Mouse (Mus musculus) ES-E14 (cell line): ENCODE results near the gene Nos1ap. TPM values are rescaled to one million over a fixed set of nuclear protein-coding genes. Genes with fewer than 3 reads are reported as not detected.

Experiments
- DNase-seq: peaks from one replicate; pipeline ENCODE4 v3.0.0-alpha.2; 2013; ENCODE audit warnings: low read depth, low spot score
- H3K27ac ChIP-seq: 2 replicates; pipeline ENCODE4 v1.5.1; 2012; ENCODE audit warnings: low read depth, mild to moderate bottlenecking, low read length, moderate library complexity, mixed read lengths; ENCODE audit not compliant: poor library complexity, insufficient read depth, severe bottlenecking
- H3K36me3 ChIP-seq: 2 replicates; pipeline ENCODE4 v1.6.1; 2012; ENCODE audit warnings: mild to moderate bottlenecking, low read length, moderate library complexity, mixed read lengths; ENCODE audit not compliant: control insufficient read depth, poor library complexity, insufficient read depth, severe bottlenecking
- H3K4me1 ChIP-seq, 2 experiments: fragments of 150-350 bp in 1 of 2; sonication (generic) in 1 of 2; 2 replicates each; pipeline ENCODE4 v1.6.1; 2012; ENCODE audit warnings: low read length in 2 of 2, mild to moderate bottlenecking in 1 of 2, mixed read lengths in 1 of 2; ENCODE audit not compliant: control insufficient read depth in 2 of 2, insufficient read depth in 2 of 2, poor library complexity in 1 of 2
- H3K4me3 ChIP-seq, 2 experiments: fragments of 150-350 bp in 1 of 2; sonication (generic) in 1 of 2; 2 replicates each; pipeline ENCODE4 v1.5.1; 2012; ENCODE audit warnings: low read length in 2 of 2, low read depth in 1 of 2, mild to moderate bottlenecking in 1 of 2, mixed read lengths in 1 of 2; ENCODE audit not compliant: insufficient read depth in 1 of 2, poor library complexity in 1 of 2, severe bottlenecking in 1 of 2
- H3K9ac ChIP-seq: 2 replicates; pipeline ENCODE4 v1.6.1; 2012; ENCODE audit warnings: low read depth, mild to moderate bottlenecking, low read length, mixed read lengths; ENCODE audit not compliant: poor library complexity, insufficient read depth, severe bottlenecking
- H3K9me3 ChIP-seq: fragments of 150-350 bp; sonication (generic); 2 replicates; pipeline ENCODE4 v1.6.1; 2012; ENCODE audit warnings: low read depth, mild to moderate bottlenecking, low read length; ENCODE audit not compliant: control insufficient read depth, insufficient read depth
- CHD2 ChIP-seq: IDR thresholded peaks from 2 replicates; pipeline ENCODE4 v1.6.1; 2014; ENCODE audit warnings: mild to moderate bottlenecking, low read depth, low read length, inconsistent platforms
- HCFC1 ChIP-seq: IDR thresholded peaks from 2 replicates; pipeline ENCODE4 v1.6.1; 2012; ENCODE audit warnings: low read length, inconsistent platforms, borderline replicate concordance; ENCODE audit not compliant: insufficient read depth
- MAFK ChIP-seq: IDR thresholded peaks from 2 replicates; pipeline ENCODE4 v1.6.1; 2014; ENCODE audit warnings: mild to moderate bottlenecking, low read depth, low read length, inconsistent platforms; ENCODE audit not compliant: insufficient read depth
- ZC3H11A ChIP-seq: IDR thresholded peaks from 2 replicates; pipeline ENCODE4 v1.6.1; 2012; ENCODE audit warnings: low read depth, mild to moderate bottlenecking, inconsistent platforms, low read length, borderline replicate concordance
- ZNF384 ChIP-seq: IDR thresholded peaks from 2 replicates; pipeline ENCODE4 v1.6.1; 2012; ENCODE audit warnings: low read depth, low read length, inconsistent platforms
- in situ Hi-C, 2 experiments: fragments of 600-800 bp; cut with MboI; formaldehyde crosslinking; loops; one replicate each; pipeline ENCODE4 v1.15.1; 2025; ENCODE audit warnings: low sequenced_read_pairs in 2 of 2, inconsistent platforms in 1 of 2; ENCODE audit not compliant: unreplicated experiment in 2 of 2
- total RNA-seq: library from RNA; depleted of rRNA; stranded (reverse); fragments of 300-350 nt; gene quantifications from 2 replicates; pipeline ENCODE4 v1.2.3, GENCODE M21; 2012

The Nos1ap gene
- total RNA-seq, 1 experiment: 0.49 TPM

GRCm38 (mm10) chr1:170631571-170631970 lies 41.9 kb upstream of the Nos1ap start:
- Histone ChIP-seq H3K36me3 (no peaks in the 10 kb centered on the region), H3K9ac (no peak overlapping the region), H3K27ac (no peak overlapping the region), H3K4me1 (0 out of 4 replicates have a peak, but pooled peaks cover 0 to 2% of the 10 kb centered on the region in 2 experiments), H3K9me3 (no peaks in the 10 kb centered on the region), H3K4me3 (no peak overlapping the region)
- no peak for DNase-seq
- no peak for TF ChIP-seq CHD2
- no peak for TF ChIP-seq ZC3H11A
- TF ChIP-seq MAFK: no peak
- no peak for TF ChIP-seq ZNF384
- in situ Hi-C loops: no loop called here

GRCm38 (mm10) chr1:170630489-170630888 lies 40.8 kb upstream of the Nos1ap start:
- Histone ChIP-seq H3K36me3 (no peaks in the 10 kb centered on the region), H3K27ac (no peak overlapping the region), H3K4me1 (0 out of 4 replicates have a peak, but pooled peaks cover 0 to 2% of the 10 kb centered on the region in 2 experiments), H3K9me3 (no peaks in the 10 kb centered on the region), H3K4me3 (no peak overlapping the region), H3K9ac (no peak overlapping the region)
- in situ Hi-C loops: no loop called here
- no peak for DNase-seq
- TF ChIP-seq MAFK (peak; percentile 66; the same call in 1 of the 2 replicates), CHD2 (no peak)

GRCm38 (mm10) chr1:170623432-170623831 lies 33.8 kb upstream of the Nos1ap start:
- no peak for DNase-seq
- in situ Hi-C loops: loop anchor here (25.0 kb wide), 3 partner anchors 336 to 686 kb away; partner anchors contain the start of genes Uhmk1 (in 2 of the 2), Ccdc190 (in 1 of the 2) and Sh2d1b1 (in 1 of the 2)
- no peak for TF ChIP-seq CHD2
- TF ChIP-seq ZNF384: no peak
- TF ChIP-seq ZC3H11A: no peak
- TF ChIP-seq HCFC1: no peak
- TF ChIP-seq MAFK: no peak

GRCm38 (mm10) chr1:170622934-170623333 lies 33.3 kb upstream of the Nos1ap start:
- H3K4me1 ChIP-seq: no peaks in the 10 kb centered on the region
- no peaks in the 10 kb centered on the region for H3K9me3 ChIP-seq
- no peak overlapping the region for H3K9ac ChIP-seq
- DNase-seq: no peak
- TF ChIP-seq ZNF384: no peak
- no peak for TF ChIP-seq HCFC1
- TF ChIP-seq CHD2: no peak
- TF ChIP-seq MAFK: no peak
- no peak overlapping the region for H3K27ac ChIP-seq
- no peaks in the 10 kb centered on the region for H3K36me3 ChIP-seq
- H3K4me3 ChIP-seq: no peak overlapping the region
- in situ Hi-C loops: loop anchor here (25.0 kb wide), 3 partner anchors 336 to 686 kb away; partner anchors contain the start of genes Uhmk1 (in 2 of the 2), Ccdc190 (in 1 of the 2) and Sh2d1b1 (in 1 of the 2)

More at GRCm38 (mm10) chr1:170623432-170623831, 33.8 kb upstream of the Nos1ap start:
- Histone ChIP-seq H3K36me3 (no peaks in the 10 kb centered on the region), H3K9me3 (no peaks in the 10 kb centered on the region), H3K4me1 (no peaks in the 10 kb centered on the region), H3K4me3 (no peak overlapping the region), H3K9ac (no peak overlapping the region), H3K27ac (no peak overlapping the region)
